Mouse (Mus musculus) kidney, postnatal 0 days (tissue): ENCODE results near the gene Xrcc6. TPM values are rescaled to one million over a fixed set of nuclear protein-coding genes. Genes with fewer than 3 reads are reported as not detected.
A peak's percentile ranks its signal among the peaks of the same experiment; 100 is the strongest.

ENCODE experiments used
- ATAC-seq: fragments of 200-750 bp; cut with Nextera tagmentation; replicated peaks from 2 replicates; pipeline ENCODE4 v1.8.0; 2017; ENCODE audit warnings: low read depth, moderate number of reproducible peaks, moderate TSS enrichment, moderate library complexity; ENCODE audit not compliant: low FRiP score
- DNase-seq: peaks from one replicate; pipeline ENCODE4 v3.0.0-alpha.2; 2016; ENCODE audit warnings: low spot score
- H3K27ac ChIP-seq: fragments of 300-500 bp; sonication (generic); 2 replicates; pipeline ENCODE4 v1.5.1; 2014; ENCODE audit warnings: mild to moderate bottlenecking
- H3K27me3 ChIP-seq: fragments of 300-500 bp; sonication (generic); 2 replicates; pipeline ENCODE4 v1.6.1; 2014; ENCODE audit warnings: low read length, mixed read lengths; ENCODE audit not compliant: insufficient read depth
- H3K36me3 ChIP-seq: fragments of 300-500 bp; sonication (generic); 2 replicates; pipeline ENCODE4 v1.6.1; 2014; ENCODE audit warnings: low read length, mixed read lengths; ENCODE audit not compliant: insufficient read depth
- H3K4me1 ChIP-seq: fragments of 300-500 bp; sonication (generic); replicated peaks from 2 replicates; pipeline ENCODE4 v1.6.1; 2014; ENCODE audit warnings: antibody characterized with exemption, low read length, mixed read lengths; ENCODE audit not compliant: insufficient read depth
- H3K4me2 ChIP-seq: fragments of 300-500 bp; sonication (generic); 2 replicates; pipeline ENCODE4 v1.6.1; 2014; ENCODE audit warnings: mild to moderate bottlenecking, low read length, moderate library complexity, mixed read lengths
- H3K4me3 ChIP-seq: fragments of 300-500 bp; sonication (generic); replicated peaks from 2 replicates; pipeline ENCODE4 v1.5.1; 2014; ENCODE audit warnings: low read depth, low read length
- H3K9ac ChIP-seq: fragments of 300-500 bp; sonication (generic); 2 replicates; pipeline ENCODE4 v1.6.1; 2014; ENCODE audit warnings: low read depth, low read length
- H3K9me3 ChIP-seq: fragments of 300-500 bp; sonication (generic); replicated peaks from 2 replicates; pipeline ENCODE4 v1.6.1; 2016; ENCODE audit warnings: low read length, inconsistent platforms, mixed read lengths
- CTCF ChIP-seq: IDR thresholded peaks from 2 replicates; pipeline ENCODE4 v1.5.1; 2016; ENCODE audit warnings: antibody characterized with exemption, low read depth, mild to moderate bottlenecking, moderate library complexity
- WGBS: fragments of 180-500 bp; shearing (Covaris S2); extraction: QIAGEN DNeasy Blood & Tissue Kit; methylation state at CpG from one replicate; pipeline ENCODE4 v1.1.7; 2014; 5-methylcytosine and 5-hydroxymethylcytosine counted together
- polyA plus RNA-seq: library from polyadenylated mRNA; unstranded; fragments of >200 nt; fragmentation: Nextera tagmentation; extraction: Ambion mirVana; gene quantifications from 2 replicates; pipeline ENCODE4 v1.2.1, GENCODE M21; 2015

The Xrcc6 gene
- polyA plus RNA-seq, 1 experiment from 2014 or later: 45.2 TPM

DNA sequence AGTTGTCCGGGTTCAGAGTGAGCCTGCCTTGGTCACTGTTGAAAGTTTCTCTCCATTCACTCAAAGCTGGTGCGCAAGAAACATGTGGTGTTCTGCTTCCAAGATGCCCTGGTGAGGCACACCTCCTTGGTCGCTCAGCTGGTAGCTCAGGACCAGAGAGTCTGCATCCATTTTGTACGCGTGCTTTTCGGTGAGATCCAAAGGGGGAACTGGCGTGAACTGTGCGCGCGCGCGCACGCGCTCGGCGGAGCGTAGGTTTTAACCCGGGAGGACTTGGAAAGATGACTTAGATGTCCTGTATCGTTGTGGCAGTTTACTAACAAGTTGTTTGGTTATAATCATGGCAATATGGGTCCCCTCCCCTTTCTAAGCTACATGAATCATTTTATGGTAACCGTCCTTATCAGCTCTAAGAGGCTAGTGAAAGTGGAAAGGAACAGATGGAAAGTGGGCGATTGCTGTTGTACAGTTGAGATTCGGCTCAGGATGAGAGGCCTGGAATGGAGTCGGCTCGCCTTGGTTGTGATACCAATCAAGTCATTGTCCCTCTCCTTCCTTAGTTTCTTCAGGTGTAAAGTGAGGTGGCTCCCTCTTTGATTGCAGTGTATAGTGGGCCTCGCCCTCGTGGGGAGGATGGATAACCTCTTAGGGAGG, 84.3 kb downstream of the Xrcc6 start:
- Histone ChIP-seq H3K36me3 (no peaks in the 10 kb centered on the region), H3K9ac (no peak overlapping the region), H3K4me2 (no peak overlapping the region), H3K4me3 (no peak overlapping the region), H3K4me1 (no peaks in the 10 kb centered on the region), H3K9me3 (no peaks in the 10 kb centered on the region), H3K27me3 (peaks cover 16% of the 10 kb centered on the region; the same call in 1 of the 2 replicates), H3K27ac (no peak overlapping the region)
- no peak for TF ChIP-seq CTCF
- ATAC-seq (no peak), DNase-seq (no peak)
- 89% methylated on average over 26 of the region's 26 CpGs for WGBS

DNA sequence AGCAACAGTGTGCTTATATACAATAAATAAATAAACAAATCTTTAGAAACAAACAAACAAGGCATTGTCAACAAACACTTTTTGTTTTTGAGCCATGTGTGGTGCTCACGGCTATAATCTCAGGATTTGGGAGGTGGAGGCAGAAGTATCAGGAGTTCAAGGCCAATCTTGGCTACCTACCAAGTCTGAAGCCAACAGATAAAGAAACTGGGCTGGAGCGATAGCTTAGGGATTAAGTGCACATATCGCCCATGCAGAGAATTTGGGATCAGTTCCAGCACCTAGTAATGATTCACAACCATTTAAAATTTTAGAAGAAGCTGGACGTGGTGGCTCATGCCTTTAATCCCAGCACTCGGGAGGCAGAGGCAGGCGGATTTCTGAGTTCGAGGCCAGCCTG, 85.9 kb downstream of the Xrcc6 start:
- no peaks in the 10 kb centered on the region for H3K36me3 ChIP-seq

GRCm38 (mm10) chr15:82079883-82080282, 92.2 kb downstream of the Xrcc6 start:
- WGBS: 52% methylated on average over 10 of the region's 10 CpGs
- H3K27me3 ChIP-seq: no peaks in the 10 kb centered on the region
- H3K4me2 ChIP-seq: no peak overlapping the region
- no peak overlapping the region for H3K4me3 ChIP-seq
- H3K36me3 ChIP-seq: no peaks in the 10 kb centered on the region
- peak; percentile 18 for DNase-seq
- H3K4me1 ChIP-seq: no peaks in the 10 kb centered on the region
- no peak for TF ChIP-seq CTCF
- no peak for ATAC-seq
- H3K9me3 ChIP-seq: no peaks in the 10 kb centered on the region
- H3K27ac ChIP-seq: no peak overlapping the region
- H3K9ac ChIP-seq: no peak overlapping the region

More for the DNA sequence above, 85.9 kb downstream of the Xrcc6 start:
- Histone ChIP-seq H3K4me3 (no peak overlapping the region), H3K27me3 (peaks cover 16% of the 10 kb centered on the region; the same call in 1 of the 2 replicates), H3K27ac (no peak overlapping the region), H3K4me2 (no peak overlapping the region), H3K4me1 (no peaks in the 10 kb centered on the region), H3K9ac (no peak overlapping the region), H3K9me3 (no peaks in the 10 kb centered on the region)
- TF ChIP-seq CTCF: no peak
- ATAC-seq: no peak
- no peak for DNase-seq
- WGBS: 80% methylated on average over 7 of the region's 7 CpGs

- DNase-seq (peak; percentile 40), ATAC-seq (0 out of 2 replicates have a peak, but pooled peaks have one; percentile 21)
- no peaks in the 10 kb centered on the region for H3K4me1 ChIP-seq
- no peak overlapping the region for H3K27ac ChIP-seq
- no peaks in the 10 kb centered on the region for H3K27me3 ChIP-seq
- no peaks in the 10 kb centered on the region for H3K36me3 ChIP-seq
- no peak overlapping the region for H3K4me2 ChIP-seq
- no peak overlapping the region for H3K9ac ChIP-seq
- H3K9me3 ChIP-seq: no peaks in the 10 kb centered on the region
- no peak overlapping the region for H3K4me3 ChIP-seq
- WGBS: 38% methylated on average over 7 of the region's 7 CpGs
- peak; percentile 66 for TF ChIP-seq CTCF
These were observed 93.5 kb downstream of the Xrcc6 start for GRCm38 (mm10) chr15:82081161-82081560.

- no peak for TF ChIP-seq CTCF
- DNase-seq (no peak), ATAC-seq (no peak)
- 80% methylated on average over 9 of the region's 9 CpGs for WGBS
- Histone ChIP-seq H3K4me1 (no peaks in the 10 kb centered on the region), H3K4me3 (no peak overlapping the region), H3K9ac (no peak overlapping the region), H3K9me3 (no peaks in the 10 kb centered on the region), H3K27me3 (no peaks in the 10 kb centered on the region), H3K27ac (no peak overlapping the region), H3K4me2 (no peak overlapping the region), H3K36me3 (no peaks in the 10 kb centered on the region)
These were observed 98.0 kb downstream of the Xrcc6 start for GRCm38 (mm10) chr15:82085606-82086005.

DNA sequence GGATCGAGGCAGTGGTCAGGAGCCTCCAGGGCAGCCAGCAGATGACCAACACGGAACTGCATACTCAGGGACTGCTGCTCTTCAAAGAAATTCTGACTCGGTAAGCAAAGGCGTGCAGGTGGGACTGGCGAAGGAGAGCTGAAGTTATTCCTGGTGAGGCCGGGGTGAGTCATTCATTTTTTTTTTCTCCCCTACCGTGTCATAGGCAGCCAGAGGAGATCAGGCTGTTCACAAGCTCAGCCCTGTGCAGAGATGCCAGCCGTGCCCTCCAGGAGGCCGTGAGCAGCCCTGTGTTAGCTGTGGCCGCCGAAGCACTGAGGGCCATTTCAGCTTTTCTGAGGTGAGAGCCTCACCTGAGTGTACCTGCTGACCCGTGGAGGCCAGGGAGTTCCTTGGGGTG, 98.5 kb downstream of the Xrcc6 start:
- Histone ChIP-seq H3K9ac (no peak overlapping the region), H3K27ac (no peak overlapping the region), H3K4me2 (no peak overlapping the region), H3K27me3 (no peaks in the 10 kb centered on the region), H3K36me3 (no peaks in the 10 kb centered on the region), H3K4me3 (no peak overlapping the region), H3K4me1 (no peaks in the 10 kb centered on the region), H3K9me3 (no peaks in the 10 kb centered on the region)
- ATAC-seq (no peak), DNase-seq (no peak)
- 87% methylated on average over 12 of the region's 12 CpGs for WGBS
- TF ChIP-seq CTCF: no peak

- H3K27me3 ChIP-seq: no peaks in the 10 kb centered on the region
- no peaks in the 10 kb centered on the region for H3K9me3 ChIP-seq
- no peaks in the 10 kb centered on the region for H3K4me1 ChIP-seq
- ATAC-seq (no peak), DNase-seq (peak; percentile 12)
- H3K4me3 ChIP-seq: no peak overlapping the region
- no peak overlapping the region for H3K27ac ChIP-seq
- no peak for TF ChIP-seq CTCF
- no peaks in the 10 kb centered on the region for H3K36me3 ChIP-seq
- 13% methylated on average over 10 of the region's 10 CpGs for WGBS
- no peak overlapping the region for H3K9ac ChIP-seq
- H3K4me2 ChIP-seq: no peak overlapping the region
These were observed 99.6 kb downstream of the Xrcc6 start for GRCm38 (mm10) chr15:82087266-82087665.

Other genes starting within 250 kb of the Xrcc6 start
- gene Zc3h7b, start 242.8 kb upstream of the Xrcc6 start, polyA plus RNA-seq: 26.5 TPM in 2 replicates
- 33.9 and 39.7 TPM in 2 replicates for gene Rangap1, start 242.3 kb upstream of the Xrcc6 start, polyA plus RNA-seq
- gene Tef, start 185.4 kb upstream of the Xrcc6 start, polyA plus RNA-seq: 17.9 and 19.9 TPM in 2 replicates
- 22.5 and 27.7 TPM in 2 replicates for gene Tob2, start 129.0 kb upstream of the Xrcc6 start, polyA plus RNA-seq
- gene Phf5a, start 115.9 kb upstream of the Xrcc6 start, polyA plus RNA-seq: 103 and 110 TPM in 2 replicates
- 263 and 285 TPM in 2 replicates for gene Aco2, start 115.5 kb upstream of the Xrcc6 start, polyA plus RNA-seq
- gene Polr3h, start 61.6 kb upstream of the Xrcc6 start, polyA plus RNA-seq: 122 and 129 TPM in 2 replicates
- gene Csdc2, start 51.1 kb upstream of the Xrcc6 start, polyA plus RNA-seq: 20.4 and 23.1 TPM in 2 replicates
- gene Pmm1, start 26.9 kb upstream of the Xrcc6 start, polyA plus RNA-seq: 27.1 and 27.8 TPM in 2 replicates
- not detected in 2 replicates for gene 1700029P11Rik, start 7.3 kb upstream of the Xrcc6 start, polyA plus RNA-seq
- gene Desi1, start 46.0 kb downstream of the Xrcc6 start, polyA plus RNA-seq: 21.1 and 23.3 TPM in 2 replicates
- gene Snu13, start 59.8 kb downstream of the Xrcc6 start, polyA plus RNA-seq: 215 and 225 TPM in 2 replicates
- gene 4930407I10Rik, start 71.3 kb downstream of the Xrcc6 start, polyA plus RNA-seq: not detected in 2 replicates
- 0.09 TPM in 1 of 2 replicates, not detected in the other for gene Mei1, start 82.2 kb downstream of the Xrcc6 start, polyA plus RNA-seq
- 10.7 and 11.9 TPM in 2 replicates for gene Ccdc134, start 140.1 kb downstream of the Xrcc6 start, polyA plus RNA-seq
- 89.0 and 98.5 TPM in 2 replicates for gene Srebf2, start 159.3 kb downstream of the Xrcc6 start, polyA plus RNA-seq
- 0.66 and 0.96 TPM in 2 replicates for gene Shisa8, start 225.0 kb downstream of the Xrcc6 start, polyA plus RNA-seq
- 0.09 TPM in 1 of 2 replicates, not detected in the other for gene Tnfrsf13c, start 236.5 kb downstream of the Xrcc6 start, polyA plus RNA-seq